Mouse (Mus musculus) frontal cortex, adult (tissue): ENCODE measurements around the gene Rbm20.
A peak's percentile ranks its signal among the peaks of the same experiment; 100 is the strongest.
"Not testable (repeated sequence)": the region's sequence is repeated elsewhere in the genome, so short reads cannot be mapped to it uniquely, and the experiment has no call there.

ENCODE experiments used
- ATAC-seq: cut with Nextera tagmentation; 2 replicates; pipeline ENCODE4 v1.9.2; 2017; ENCODE audit warnings: mild to moderate bottlenecking, moderate library complexity, mixed read lengths; ENCODE audit not compliant: low TSS enrichment

The Rbm20 gene

GRCm38 (mm10) chr19:53676718-53677634 is at the start of gene Rbm20:
Rbm20 (plus strand) TSS chr19:53677306.
- ATAC-seq: peak; percentile 57

- no peak for ATAC-seq
Observed at GRCm38 (mm10) chr19:53638041-53638440, 39.1 kb upstream of the Rbm20 start.

- no peak for ATAC-seq
Observed at GRCm38 (mm10) chr19:53638727-53639126, 38.4 kb upstream of the Rbm20 start.

- no peak for ATAC-seq
Observed at GRCm38 (mm10) chr19:53644020-53644595, 33.0 kb upstream of the Rbm20 start.

GRCm38 (mm10) chr19:53647301-53647700 is 29.8 kb upstream of the Rbm20 start:
- no peak for ATAC-seq

GRCm38 (mm10) chr19:53648056-53648455 is 29.1 kb upstream of the Rbm20 start:
- no peak for ATAC-seq

- ATAC-seq: peak; percentile 63
Observed at GRCm38 (mm10) chr19:53648802-53649236, 28.3 kb upstream of the Rbm20 start.

- peak; percentile 38 for ATAC-seq
Observed at GRCm38 (mm10) chr19:53649361-53649760, 27.7 kb upstream of the Rbm20 start.

- no peak for ATAC-seq
Observed at GRCm38 (mm10) chr19:53649802-53650201, 27.3 kb upstream of the Rbm20 start.

- no peak for ATAC-seq
Observed at GRCm38 (mm10) chr19:53650921-53651320, 26.2 kb upstream of the Rbm20 start.

- no peak for ATAC-seq
Observed at GRCm38 (mm10) chr19:53652267-53652666, 24.8 kb upstream of the Rbm20 start.

GRCm38 (mm10) chr19:53653624-53654467 is 23.3 kb upstream of the Rbm20 start:
- ATAC-seq: no peak

- ATAC-seq: not testable (repeated sequence)
Observed at GRCm38 (mm10) chr19:53656443-53656842, 20.7 kb upstream of the Rbm20 start.

- ATAC-seq: 0 out of 2 replicates have a peak, but pooled peaks have one; percentile 39
Observed at GRCm38 (mm10) chr19:53657437-53657836, 19.7 kb upstream of the Rbm20 start.

- no peak for ATAC-seq
Observed at GRCm38 (mm10) chr19:53660722-53661420, 16.2 kb upstream of the Rbm20 start.

GRCm38 (mm10) chr19:53661938-53662722 is 15.0 kb upstream of the Rbm20 start:
- ATAC-seq: peak; percentile 55

GRCm38 (mm10) chr19:53664831-53665230 is 12.3 kb upstream of the Rbm20 start:
- ATAC-seq: no peak

- ATAC-seq: no peak
Observed at GRCm38 (mm10) chr19:53665391-53665790, 11.7 kb upstream of the Rbm20 start.

- no peak for ATAC-seq
Observed at GRCm38 (mm10) chr19:53666708-53667107, 10.4 kb upstream of the Rbm20 start.

- ATAC-seq: no peak
Observed at GRCm38 (mm10) chr19:53668821-53669220, 8.3 kb upstream of the Rbm20 start.
